Mouse (Mus musculus): ENCODE measurements around the gene Fxyd3. TPM values are rescaled to one million over a fixed set of nuclear protein-coding genes. Genes with fewer than 3 reads are reported as not detected.

Gene Fxyd3
- total RNA-seq (2017): 0.29 TPM in 1 of 3 replicates, not detected in the others

- no peak for ATAC-seq (replicated peaks; ENCODE audit: insufficient number of reproducible peaks, low FRiP score, low TSS enrichment, poor library complexity, severe bottlenecking)
These were observed at the start of gene Fxyd3 for GRCm38 (mm10) chr7:31076492-31076891. Gene Fxyd3, minus strand, starts transcription at chr7:31076704.

GRCm38 (mm10) chr7:31125116-31125515 lies 48.6 kb upstream of the Fxyd3 start:
- no peak for ATAC-seq (replicated peaks; ENCODE audit: insufficient number of reproducible peaks, low FRiP score, low TSS enrichment, poor library complexity, severe bottlenecking)

GRCm38 (mm10) chr7:31124381-31124780 lies 47.9 kb upstream of the Fxyd3 start:
- ATAC-seq (replicated peaks; ENCODE audit: insufficient number of reproducible peaks, low FRiP score, low TSS enrichment, poor library complexity, severe bottlenecking): no peak

GRCm38 (mm10) chr7:31123697-31124096 lies 47.2 kb upstream of the Fxyd3 start:
- no peak for ATAC-seq (replicated peaks; ENCODE audit: insufficient number of reproducible peaks, low FRiP score, low TSS enrichment, poor library complexity, severe bottlenecking)

GRCm38 (mm10) chr7:31122641-31123631 lies 46.4 kb upstream of the Fxyd3 start:
- no peak for ATAC-seq (replicated peaks; ENCODE audit: insufficient number of reproducible peaks, low FRiP score, low TSS enrichment, poor library complexity, severe bottlenecking)

- ATAC-seq (replicated peaks; ENCODE audit: insufficient number of reproducible peaks, low FRiP score, low TSS enrichment, poor library complexity, severe bottlenecking): no peak
These were observed 43.1 kb upstream of the Fxyd3 start for GRCm38 (mm10) chr7:31119556-31119955.

- ATAC-seq (replicated peaks; ENCODE audit: insufficient number of reproducible peaks, low FRiP score, low TSS enrichment, poor library complexity, severe bottlenecking): no peak
These were observed 42.0 kb upstream of the Fxyd3 start for GRCm38 (mm10) chr7:31118486-31118885.

- ATAC-seq (replicated peaks; ENCODE audit: insufficient number of reproducible peaks, low FRiP score, low TSS enrichment, poor library complexity, severe bottlenecking): no peak
These were observed 41.0 kb upstream of the Fxyd3 start for GRCm38 (mm10) chr7:31117465-31117864.

GRCm38 (mm10) chr7:31116721-31117145 lies 40.2 kb upstream of the Fxyd3 start:
- no peak for ATAC-seq (replicated peaks; ENCODE audit: insufficient number of reproducible peaks, low FRiP score, low TSS enrichment, poor library complexity, severe bottlenecking)

GRCm38 (mm10) chr7:31115587-31116043 lies 39.1 kb upstream of the Fxyd3 start:
- ATAC-seq (replicated peaks; ENCODE audit: insufficient number of reproducible peaks, low FRiP score, low TSS enrichment, poor library complexity, severe bottlenecking): peak; percentile 23; the same call in 1 of the 2 replicates

GRCm38 (mm10) chr7:31115182-31115581 lies 38.7 kb upstream of the Fxyd3 start, which contains the start of gene Hpn:
Gene Hpn, minus strand, starts transcription at chr7:31115290.
- no peak for ATAC-seq (replicated peaks; ENCODE audit: insufficient number of reproducible peaks, low FRiP score, low TSS enrichment, poor library complexity, severe bottlenecking)

GRCm38 (mm10) chr7:31114646-31115045 lies 38.1 kb upstream of the Fxyd3 start:
- ATAC-seq (replicated peaks; ENCODE audit: insufficient number of reproducible peaks, low FRiP score, low TSS enrichment, poor library complexity, severe bottlenecking): no peak

- no peak for ATAC-seq (replicated peaks; ENCODE audit: insufficient number of reproducible peaks, low FRiP score, low TSS enrichment, poor library complexity, severe bottlenecking)
These were observed 37.3 kb upstream of the Fxyd3 start for GRCm38 (mm10) chr7:31113800-31114199.

GRCm38 (mm10) chr7:31112036-31112435 lies 35.5 kb upstream of the Fxyd3 start:
- no peak for ATAC-seq (replicated peaks; ENCODE audit: insufficient number of reproducible peaks, low FRiP score, low TSS enrichment, poor library complexity, severe bottlenecking)

- ATAC-seq (replicated peaks; ENCODE audit: insufficient number of reproducible peaks, low FRiP score, low TSS enrichment, poor library complexity, severe bottlenecking): no peak
These were observed 34.4 kb upstream of the Fxyd3 start for GRCm38 (mm10) chr7:31110861-31111385.

GRCm38 (mm10) chr7:31109796-31110195 lies 33.3 kb upstream of the Fxyd3 start:
- no peak for ATAC-seq (replicated peaks; ENCODE audit: insufficient number of reproducible peaks, low FRiP score, low TSS enrichment, poor library complexity, severe bottlenecking)

- no peak for ATAC-seq (replicated peaks; ENCODE audit: insufficient number of reproducible peaks, low FRiP score, low TSS enrichment, poor library complexity, severe bottlenecking)
These were observed 32.6 kb upstream of the Fxyd3 start for GRCm38 (mm10) chr7:31109091-31109490.

GRCm38 (mm10) chr7:31107781-31108180 lies 31.3 kb upstream of the Fxyd3 start:
- no peak for ATAC-seq (replicated peaks; ENCODE audit: insufficient number of reproducible peaks, low FRiP score, low TSS enrichment, poor library complexity, severe bottlenecking)

- ATAC-seq (replicated peaks; ENCODE audit: insufficient number of reproducible peaks, low FRiP score, low TSS enrichment, poor library complexity, severe bottlenecking): no peak
These were observed 29.7 kb upstream of the Fxyd3 start for GRCm38 (mm10) chr7:31106166-31106565.

Data from monocyte, adult 5-6 weeks (primary cell).